Mouse (Mus musculus) limb, embryonic 11.5 days (tissue): ENCODE measurements at regions not wholly inside any gene's neighbourhood (a gene's known extent, or its start where the extent isn't known, plus 50 kb on each side); places are given as distances from the start of the nearest gene placed in this dataset.

Experiments
- ATAC-seq: fragments of 200-750 bp; cut with Nextera tagmentation; 2 replicates; pipeline ENCODE4 v1.8.0; 2017; ENCODE audit warnings: low read depth; ENCODE audit not compliant: insufficient number of reproducible peaks, low FRiP score, low TSS enrichment
- DNase-seq: peaks from one replicate; pipeline ENCODE4 v3.0.0-alpha.2; 2015; ENCODE audit warnings: low spot score
- H3K27ac ChIP-seq: fragments of 300-500 bp; sonication (generic); replicated peaks from 2 replicates; pipeline ENCODE4 v1.5.1; 2014; ENCODE audit warnings: low read depth, mild to moderate bottlenecking, low read length
- H3K27me3 ChIP-seq: fragments of 300-500 bp; sonication (generic); 2 replicates; pipeline ENCODE4 v1.6.1; 2014; ENCODE audit warnings: mild to moderate bottlenecking, low read length, mixed read lengths; ENCODE audit not compliant: control insufficient read depth, insufficient read depth
- H3K36me3 ChIP-seq: fragments of 300-500 bp; sonication (generic); 2 replicates; pipeline ENCODE4 v1.6.1; 2014; ENCODE audit warnings: mild to moderate bottlenecking, low read length, moderate library complexity, mixed read lengths; ENCODE audit not compliant: control insufficient read depth, insufficient read depth
- H3K4me1 ChIP-seq: fragments of 300-500 bp; sonication (generic); 2 replicates; pipeline ENCODE4 v1.6.1; 2014; ENCODE audit warnings: low read length, mixed read lengths; ENCODE audit not compliant: control insufficient read depth, insufficient read depth
- H3K4me2 ChIP-seq: fragments of 300-500 bp; sonication (generic); 2 replicates; pipeline ENCODE4 v1.6.1; 2014; ENCODE audit warnings: low read depth, mild to moderate bottlenecking, moderate library complexity; ENCODE audit not compliant: severe bottlenecking
- H3K4me3 ChIP-seq: fragments of 300-500 bp; sonication (generic); 2 replicates; pipeline ENCODE4 v1.5.1; 2014; ENCODE audit warnings: low read depth, low read length
- H3K9ac ChIP-seq: fragments of 300-500 bp; sonication (generic); 2 replicates; pipeline ENCODE4 v1.6.1; 2014; ENCODE audit warnings: mild to moderate bottlenecking, low read length
- H3K9me3 ChIP-seq: fragments of 300-500 bp; sonication (generic); 2 replicates; pipeline ENCODE4 v1.6.1; 2016; ENCODE audit warnings: low read length; ENCODE audit not compliant: control insufficient read depth
- WGBS: fragments of 180-500 bp; shearing (Covaris S2); extraction: QIAGEN DNeasy Blood & Tissue Kit; methylation state at CpG from one replicate; pipeline ENCODE4 v1.1.7; 2014; 5-methylcytosine and 5-hydroxymethylcytosine counted together

DNA sequence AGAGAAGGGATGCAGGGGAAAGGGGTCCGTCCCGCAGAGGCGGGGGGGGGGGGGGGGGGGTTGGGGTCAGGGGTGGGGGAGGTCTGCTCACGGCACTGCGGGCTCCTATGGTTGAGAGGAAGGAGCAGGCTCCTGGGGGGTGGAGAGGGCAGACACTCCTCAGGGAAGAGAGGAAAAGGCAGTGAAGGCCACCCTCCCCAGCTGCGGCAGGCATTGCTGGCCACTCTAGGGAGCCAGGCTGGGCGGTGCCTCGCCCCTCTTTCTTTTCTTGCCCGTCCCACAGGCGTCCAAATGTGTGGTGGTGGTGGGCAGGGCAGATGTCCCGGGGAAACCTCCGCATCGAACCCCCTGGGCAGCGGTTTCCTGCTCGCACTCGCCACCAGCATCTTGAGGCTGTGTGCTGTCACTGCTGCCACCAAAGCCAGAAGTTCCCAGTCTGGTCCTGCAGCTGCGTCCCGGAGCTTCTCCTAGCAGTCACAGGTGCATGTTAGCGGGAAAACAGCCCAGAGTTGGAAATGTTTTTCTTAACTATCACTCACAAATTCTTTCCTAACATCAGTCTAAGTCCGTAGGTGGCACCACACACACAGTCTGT is 110.4 kb downstream of the Dsel start:
- peak overlapping the region; percentile 41 for H3K4me2 ChIP-seq
- ATAC-seq (no peak; the same call in 1 of the 2 replicates), DNase-seq (no peak)
- no peaks in the 10 kb centered on the region for H3K9me3 ChIP-seq
- no peaks in the 10 kb centered on the region for H3K36me3 ChIP-seq
- no peaks in the 10 kb centered on the region for H3K27me3 ChIP-seq
- H3K9ac ChIP-seq: no peak overlapping the region
- H3K27ac ChIP-seq: no peak overlapping the region
- 8% methylated on average over 15 of the region's 20 CpGs for WGBS
- H3K4me1 ChIP-seq: no peaks in the 10 kb centered on the region
- no peak overlapping the region for H3K4me3 ChIP-seq
